Mouse (Mus musculus): Measurements from ENCODE around the gene Gng11. TPM values are rescaled to one million over a fixed set of nuclear protein-coding genes. Genes with fewer than 3 reads are reported as not detected.

Gng11 gene
- 10.3 and 15.4 TPM in 2 replicates for polyA plus RNA-seq (2012; rRNA removed)

GRCm38 (mm10) chr6:4003890-4004306 lies at the start of gene Gng11:
Gene Gng11, plus strand, starts transcription at chr6:4003904.

GRCm38 (mm10) chr6:3988750-3989149 lies 15.0 kb upstream of the Gng11 start, which contains the start of gene Tfpi2:
Gene Tfpi2, minus strand, starts transcription at chr6:3988919.

GRCm38 (mm10) chr6:3993492-3993891 lies 10.2 kb upstream of the Gng11 start, which contains the start of gene Gngt1:
Gene Gngt1, plus strand, starts transcription at chr6:3993792.

Other genes with a start within 250 kb of the Gng11 start
- 4.2 and 5.0 TPM in 2 replicates for gene Calcr, start 239.2 kb upstream of the Gng11 start, polyA plus RNA-seq (2012; rRNA removed)
- gene Tfpi2, start 15.0 kb upstream of the Gng11 start, polyA plus RNA-seq (2012; rRNA removed): 0.47 and 1.2 TPM in 2 replicates
- gene Gngt1, start 10.1 kb upstream of the Gng11 start, polyA plus RNA-seq (2012; rRNA removed): not detected in 2 replicates
- gene Bet1, start 83.1 kb downstream of the Gng11 start, polyA plus RNA-seq (2012; rRNA removed): 28.8 and 32.5 TPM in 2 replicates

Data from central nervous system, embryonic 14 days (tissue).